Comparison of ENCODE assay signal across 8 mouse cellular contexts in genomic region chr5:83440259-83440658, GRCm38 (mm10).
DNase-seq lines count a peak whose midpoint lies in the region; ATAC-seq and TF ChIP-seq lines count a peak whose summit lies in the region.

No protein-coding gene starts in this region.

- H3K27me3 ChIP-seq in embryonic facial prominence, embryonic 14.5 days (replicated peaks; ENCODE audit: control insufficient read depth, insufficient read depth, low read length) = no peaks in the 10 kb centered on the region
- H3K27me3 ChIP-seq in kidney, postnatal 0 days (ENCODE audit: insufficient read depth, low read length) = no peaks in the 10 kb centered on the region

- TF ChIP-seq CTCF in kidney, postnatal 0 days (IDR thresholded peaks at IDR 0.05; ENCODE audit: low read depth) = peak; percentile 88

- no peak overlapping the region for H3K4me3 ChIP-seq in embryonic facial prominence, embryonic 14.5 days (ENCODE audit: low read depth, low read length)
- no peak overlapping the region for H3K4me3 ChIP-seq in kidney, postnatal 0 days (replicated peaks; ENCODE audit: low read depth, low read length)

- H3K9ac ChIP-seq in embryonic facial prominence, embryonic 14.5 days (ENCODE audit: low read depth, low read length) = no peak overlapping the region
- H3K9ac ChIP-seq in kidney, postnatal 0 days (ENCODE audit: low read depth, low read length) = no peak overlapping the region

- no peaks in the 10 kb centered on the region for H3K9me3 ChIP-seq in embryonic facial prominence, embryonic 14.5 days (ENCODE audit: control insufficient read depth, low read length)
- no peaks in the 10 kb centered on the region for H3K9me3 ChIP-seq in kidney, postnatal 0 days (replicated peaks; ENCODE audit: low read length)

- 5% methylated on average over 3 of the region's 3 CpGs for WGBS in embryonic facial prominence, embryonic 14.5 days
- 3% methylated on average over 3 of the region's 3 CpGs for WGBS in kidney, postnatal 0 days

- ATAC-seq in cerebellum, adult (ENCODE audit: insufficient number of reproducible peaks, low FRiP score, low TSS enrichment) = no peak
- ATAC-seq in embryonic facial prominence, embryonic 14.5 days (ENCODE audit: low read depth) = no peak
- no peak for ATAC-seq in kidney, postnatal 0 days (replicated peaks; ENCODE audit: low FRiP score, low read depth)
- no peak; the same call in 1 of the 2 replicates for ATAC-seq in megakaryocyte-erythroid progenitor cell, adult 5-6 weeks (replicated peaks; ENCODE audit: low FRiP score, low TSS enrichment, poor library complexity, severe bottlenecking)

- H3K36me3 ChIP-seq in embryonic facial prominence, embryonic 14.5 days (ENCODE audit: control insufficient read depth, insufficient read depth, low read length) = no peaks in the 10 kb centered on the region
- H3K36me3 ChIP-seq in kidney, postnatal 0 days (ENCODE audit: insufficient read depth, low read length) = no peaks in the 10 kb centered on the region

- DNase-seq in cerebellum, adult 11 months = peak; percentile 10
- peak; percentile 40 for DNase-seq in thymus, postnatal 4 days
- no peak for DNase-seq in thymus, postnatal 36 days
- DNase-seq in embryonic facial prominence, embryonic 14.5 days (ENCODE audit: low spot score) = peak; percentile 54
- peak; percentile 81 for DNase-seq in kidney, postnatal 0 days (ENCODE audit: low spot score)
- DNase-seq in mesoderm, embryonic 11.5 days (ENCODE audit: low read depth, low spot score) = peak; percentile 70

- H3K4me1 ChIP-seq in embryonic facial prominence, embryonic 14.5 days (ENCODE audit: control insufficient read depth, insufficient read depth, low read length) = no peaks in the 10 kb centered on the region
- no peaks in the 10 kb centered on the region for H3K4me1 ChIP-seq in kidney, postnatal 0 days (replicated peaks; ENCODE audit: insufficient read depth, low read length)

- no peak overlapping the region for H3K4me2 ChIP-seq in embryonic facial prominence, embryonic 14.5 days (ENCODE audit: low read depth, low read length)
- no peak overlapping the region for H3K4me2 ChIP-seq in kidney, postnatal 0 days (ENCODE audit: low read length)

- no peak overlapping the region for H3K27ac ChIP-seq in embryonic facial prominence, embryonic 14.5 days (replicated peaks; ENCODE audit: low read depth, low read length)
- H3K27ac ChIP-seq in kidney, postnatal 0 days = no peak overlapping the region

Comparison
In these comparisons a context has a peak if more than half of its experiments do, and no peak if none do; other contexts are left out.
1. DNase-seq: peak in cerebellum, adult 11 months (single experiment), thymus, postnatal 4 days (single experiment), embryonic facial prominence, embryonic 14.5 days (single experiment), kidney, postnatal 0 days (single experiment) and mesoderm, embryonic 11.5 days (single experiment); none in thymus, postnatal 36 days (0 of 2).